Comparison of ENCODE assay signal across 28 mouse cellular contexts in genomic region chr13:48651132-48652065, GRCm38 (mm10). TPM values are rescaled to one million over a fixed set of nuclear protein-coding genes. Genes with fewer than 3 reads are reported as not detected.
DNase-seq lines count a peak whose midpoint lies in the region; ATAC-seq lines count a peak whose summit lies in the region.
"Had no signal": no experiment of that assay in that cellular context is flagged by ENCODE, and none has a peak within 500 bp of the region (broad histone marks: within the 10 kb centered on the region; RNA-seq: fewer than 3 reads in every experiment).

No protein-coding gene starts in this region.

- peak; percentile 47 for ATAC-seq in common myeloid progenitor, adult 5-6 weeks (replicated peaks; ENCODE audit: low read depth, poor library complexity, severe bottlenecking)
- ATAC-seq in liver, embryonic 15.5 days (ENCODE audit: insufficient read depth), result peak; percentile 79

- H3K4me2 ChIP-seq in liver, embryonic 15.5 days, result no peak overlapping the region
- H3K4me2 ChIP-seq: embryonic facial prominence, embryonic 12.5 days; forebrain, embryonic 12.5 days; heart, embryonic 13.5 days; kidney, embryonic 15.5 days; lung, embryonic 15.5 days; stomach, embryonic 15.5 days had no signal

- H3K4me1 ChIP-seq in liver, embryonic 15.5 days (replicated peaks), result peaks cover 17% of the 10 kb centered on the region; the same call in 1 of the 2 replicates
- H3K4me1 ChIP-seq: forebrain, embryonic 12.5 days; stomach, embryonic 15.5 days had no signal

- H3K9me3 ChIP-seq in liver, embryonic 15.5 days (replicated peaks), result no peaks in the 10 kb centered on the region
- H3K9me3 ChIP-seq: embryonic facial prominence, embryonic 12.5 days; forebrain, embryonic 12.5 days; heart, embryonic 13.5 days; lung, embryonic 15.5 days; stomach, embryonic 15.5 days had no signal

- no peaks in the 10 kb centered on the region for H3K36me3 ChIP-seq in liver, embryonic 15.5 days (replicated peaks)
- H3K36me3 ChIP-seq: embryonic facial prominence, embryonic 12.5 days; forebrain, embryonic 12.5 days; heart, embryonic 13.5 days; kidney, embryonic 15.5 days; lung, embryonic 15.5 days; midbrain, embryonic 10.5 days; stomach, embryonic 15.5 days had no signal

- H3K27me3 ChIP-seq in liver, embryonic 15.5 days, result peaks cover 43% of the 10 kb centered on the region

- peak; percentile 8 to 14 for DNase-seq in spleen, postnatal 36 days (ENCODE audit: low spot score in 2 of 2)
- no peak for DNase-seq in spleen, postnatal 14 days (ENCODE audit: low spot score in 2 of 2)
- no peak for DNase-seq in thymus, postnatal 10 days (ENCODE audit: low spot score in 2 of 2)
- DNase-seq in right cerebral cortex, postnatal 4 days, result no peak
- DNase-seq in T-cell, adult 2 months (ENCODE audit: low spot score), result no peak
- DNase-seq: adrenal gland, postnatal 36 days; cerebellum, postnatal 14 days; gastrocnemius, postnatal 14 days; heart, adult 2 months; heart, postnatal 14 days; kidney, adult 11 months; lung, postnatal 4 days; spleen, adult 18-20 months; thymus, adult 18-20 months had no signal

- no peak overlapping the region for H3K9ac ChIP-seq in liver, embryonic 15.5 days
- H3K9ac ChIP-seq: embryonic facial prominence, embryonic 12.5 days; forebrain, embryonic 12.5 days; heart, embryonic 13.5 days; kidney, embryonic 15.5 days; lung, embryonic 15.5 days; stomach, embryonic 15.5 days had no signal

- 0 out of 2 replicates have a peak overlapping the region, but pooled peaks have one; percentile 48 for H3K27ac ChIP-seq in liver, embryonic 15.5 days (replicated peaks)
- H3K27ac ChIP-seq: embryonic facial prominence, embryonic 12.5 days; forebrain, embryonic 12.5 days; heart, adult 2 months; heart, embryonic 13.5 days; kidney, embryonic 15.5 days; lung, embryonic 15.5 days; midbrain, embryonic 10.5 days; stomach, embryonic 15.5 days had no signal

- 29% methylated on average over 6 of the region's 6 CpGs for WGBS in liver, embryonic 15.5 days (ENCODE audit: insufficient replicate concordance)

- no peak overlapping the region for H3K4me3 ChIP-seq in liver, embryonic 15.5 days (replicated peaks)
- H3K4me3 ChIP-seq: embryonic facial prominence, embryonic 12.5 days; forebrain, embryonic 12.5 days; heart, adult 2 months; heart, embryonic 13.5 days; kidney, embryonic 15.5 days; lung, embryonic 15.5 days; midbrain, embryonic 10.5 days; stomach, embryonic 15.5 days had no signal

RNA-seq across cellular contexts. Expression of gene Barx1, which starts 11.4 kb away (rescaled TPM):
- total RNA-seq in common myeloid progenitor, adult 5-6 weeks (2017), result not detected in 2 replicates
- polyA plus RNA-seq in liver, embryonic 15.5 days (2015; fragmentation: Nextera tagmentation; extraction: Ambion mirVana), result 0.37 and 0.46 TPM in 2 replicates
- total RNA-seq: adrenal gland, postnatal 36 days; gastrocnemius, postnatal 14 days; heart, adult 2 months; heart, postnatal 14 days; layer of hippocampus, adult 8-10 months; left cerebral cortex, adult 18-20 months; left cerebral cortex, postnatal 25 days; neutrophil, adult 5-6 weeks had no signal
- polyA plus RNA-seq: C2C12 had no signal

RNA-seq across cellular contexts. Expression of gene Ptpdc1, which starts 25.9 kb away (rescaled TPM):
- 3.4 and 4.1 TPM in 2 replicates for total RNA-seq in common myeloid progenitor, adult 5-6 weeks (2017)
- 0.40 and 0.47 TPM in 2 replicates for polyA plus RNA-seq in liver, embryonic 15.5 days (2015; fragmentation: Nextera tagmentation; extraction: Ambion mirVana)

Comparison
In these comparisons a context has a peak if more than half of its experiments do, and no peak if none do; other contexts are left out.
1. DNase-seq: peak in spleen, postnatal 36 days (2 of 2); none in spleen, postnatal 14 days (0 of 2), thymus, postnatal 10 days (0 of 2), right cerebral cortex, postnatal 4 days (single experiment) and T-cell, adult 2 months (single experiment).